Mouse (Mus musculus): Measurements from ENCODE around the gene Slc25a3. TPM values are rescaled to one million over a fixed set of nuclear protein-coding genes. Genes with fewer than 3 reads are reported as not detected.

Slc25a3 gene
- polyA plus RNA-seq (2014; fragmentation: Illumina TruSeq; extraction: RNeasy Lipid Tissue Mini Kit (QIAGEN cat#74804); ENCODE audit: low read depth, low replicate concordance) = 443 TPM

DNA sequence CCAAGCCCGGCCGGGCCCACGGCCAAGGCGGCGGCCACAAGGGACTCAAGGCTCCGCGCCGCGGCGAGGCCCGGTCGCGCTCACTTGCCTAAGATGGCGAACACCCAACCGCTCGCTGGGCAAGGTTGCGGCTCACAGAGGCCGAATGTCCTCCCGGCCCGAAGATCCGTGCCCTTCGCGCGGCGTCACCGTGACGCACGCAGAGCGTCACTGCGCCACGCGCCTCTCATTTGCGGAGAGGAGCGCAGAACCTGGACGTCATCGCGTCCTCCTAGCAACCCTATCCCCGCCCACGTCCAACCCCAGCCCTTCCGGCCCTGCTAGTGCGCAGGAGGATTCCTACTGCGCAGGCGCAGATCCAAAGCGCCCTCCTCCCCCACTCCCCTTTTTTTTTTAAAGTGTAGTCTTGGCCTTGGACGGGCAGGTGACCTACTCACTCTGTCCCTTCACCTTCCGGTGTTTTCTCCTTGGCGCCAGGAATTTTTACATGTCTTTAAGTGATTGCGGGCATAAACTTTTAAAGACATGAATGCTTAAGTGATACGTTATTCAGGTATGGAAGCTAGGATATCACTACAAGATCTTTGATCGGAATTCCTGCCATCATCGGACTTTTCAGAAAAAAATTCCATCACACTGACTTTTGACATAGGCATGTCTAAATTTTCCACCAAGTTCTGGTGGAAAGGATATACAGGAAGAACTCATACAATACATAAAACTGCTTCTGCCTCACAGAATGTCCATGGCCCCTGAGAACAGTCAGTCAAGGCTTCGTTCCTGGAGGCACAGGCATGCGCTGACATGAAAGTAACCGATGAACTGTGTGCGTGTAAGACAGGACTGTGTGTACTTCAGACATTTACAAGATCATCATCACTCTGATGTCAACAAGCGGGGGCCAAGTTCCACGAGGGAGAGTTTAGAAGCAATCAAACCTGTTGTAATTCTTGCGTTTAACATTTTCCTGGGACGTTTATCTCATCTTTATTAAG is at the start of gene Slc25a3:
Gene Slc25a3 (minus strand): TSS at position 232 of the 995 bp plus-strand sequence.

GRCm38 (mm10) chr10:91082550-91083392 is 41.1 kb downstream of the Slc25a3 start, which contains the start of the genes Apaf1 and Ikbip:
Gene Apaf1, minus strand, starts transcription at chr10:91082770.
Gene Ikbip, plus strand, starts transcription at chr10:91082940.

Other genes starting within 250 kb of the Slc25a3 start
- 1.8 TPM for gene Apaf1, start 41.3 kb downstream of the Slc25a3 start, polyA plus RNA-seq (2014; fragmentation: Illumina TruSeq; extraction: RNeasy Lipid Tissue Mini Kit (QIAGEN cat#74804); ENCODE audit: low read depth, low replicate concordance)
- gene Ikbip, start 41.1 kb downstream of the Slc25a3 start, polyA plus RNA-seq (2014; fragmentation: Illumina TruSeq; extraction: RNeasy Lipid Tissue Mini Kit (QIAGEN cat#74804); ENCODE audit: low read depth, low replicate concordance) = 6.0 TPM
- gene Tmpo, start 57.3 kb upstream of the Slc25a3 start, polyA plus RNA-seq (2014; fragmentation: Illumina TruSeq; extraction: RNeasy Lipid Tissue Mini Kit (QIAGEN cat#74804); ENCODE audit: low read depth, low replicate concordance) = 65.2 TPM

All from liver, adult 10 weeks (tissue).